26 mouse cellular contexts compared by ENCODE assay signal in genomic region chr2:65017375-65017774, GRCm38 (mm10). TPM values are rescaled to one million over a fixed set of nuclear protein-coding genes. Genes with fewer than 3 reads are reported as not detected.
"Had no signal": no experiment of that assay in that cellular context is flagged by ENCODE, and none has a peak within 500 bp of the region (broad histone marks: within the 10 kb centered on the region; RNA-seq: fewer than 3 reads in every experiment).

No protein-coding gene starts in this region.

- H3K36me3 ChIP-seq: hindbrain, embryonic 13.5 days; hindbrain, embryonic 15.5 days; kidney, embryonic 15.5 days; limb, embryonic 10.5 days; limb, embryonic 12.5 days; liver, embryonic 13.5 days had no signal

- H3K4me2 ChIP-seq: heart, embryonic 13.5 days; heart, embryonic 15.5 days; hindbrain, embryonic 13.5 days; hindbrain, embryonic 15.5 days; kidney, embryonic 15.5 days; limb, embryonic 12.5 days; liver, embryonic 11.5 days; liver, embryonic 13.5 days had no signal

- H3K27ac ChIP-seq: heart, embryonic 10.5 days; heart, embryonic 13.5 days; heart, embryonic 15.5 days; hindbrain, embryonic 13.5 days; hindbrain, embryonic 15.5 days; hindbrain, postnatal 0 days; kidney, embryonic 15.5 days; kidney, postnatal 0 days; layer of hippocampus, adult 2 months; left cerebral cortex, adult 2 months; limb, embryonic 10.5 days; limb, embryonic 12.5 days; liver, embryonic 13.5 days had no signal

- H3K4me3 ChIP-seq: heart, embryonic 10.5 days; heart, embryonic 13.5 days; heart, embryonic 15.5 days; hindbrain, embryonic 13.5 days; hindbrain, embryonic 15.5 days; kidney, embryonic 15.5 days; layer of hippocampus, adult 2 months; left cerebral cortex, adult 2 months; limb, embryonic 10.5 days; limb, embryonic 12.5 days; liver, embryonic 13.5 days had no signal

- H3K9ac ChIP-seq: heart, embryonic 13.5 days; heart, embryonic 15.5 days; hindbrain, embryonic 13.5 days; hindbrain, embryonic 15.5 days; kidney, embryonic 15.5 days; limb, embryonic 12.5 days; liver, embryonic 13.5 days had no signal

- H3K27me3 ChIP-seq: heart, embryonic 13.5 days; heart, embryonic 15.5 days; hindbrain, embryonic 15.5 days; kidney, embryonic 15.5 days had no signal

- H3K9me3 ChIP-seq: heart, embryonic 10.5 days; heart, embryonic 13.5 days; heart, embryonic 15.5 days; hindbrain, embryonic 13.5 days; hindbrain, embryonic 15.5 days; kidney, embryonic 15.5 days; limb, embryonic 10.5 days; limb, embryonic 12.5 days; liver, embryonic 13.5 days had no signal

- H3K4me1 ChIP-seq: liver, embryonic 13.5 days had no signal

- DNase-seq: gastrocnemius, postnatal 14 days; gastrocnemius, postnatal 36 days; heart, postnatal 14 days; heart, postnatal 36 days; kidney, adult 11 months; kidney, adult 2 months; kidney, adult 9 months; kidney, postnatal 14 days; kidney, postnatal 36 days; liver; liver, embryonic 13.5 days had no signal

- ATAC-seq: hindbrain, postnatal 0 days; intestine, embryonic 16.5 days had no signal

RNA-seq across cellular contexts. Expression of gene Grb14, which starts 7.4 kb away (rescaled TPM):
- total RNA-seq: hematopoietic stem cell, adult 5-6 weeks had no signal
